Mouse (Mus musculus): ENCODE measurements around the gene Sac3d1.

The Sac3d1 gene

GRCm38 (mm10) chr19:6097847-6098246 is 20.6 kb downstream of the Sac3d1 start:
- POLR2A ChIA-PET: interaction anchor here in 3 of 4 experiments (0.6 to 43.4 kb wide), 8 partner anchors 11 to 517 kb away, joined by 3 to 1520 read pairs (median 6); partner anchors contain the start of genes Cdca5 (in 2 of the 3), Zfpl1 (in 2 of the 3), Fau (in 1 of the 3) and Gm28374 (in 1 of the 3)
- CTCF ChIA-PET: no interaction called here

- CTCF ChIA-PET: no interaction called here
- POLR2A ChIA-PET: interaction anchor here in 2 of 4 experiments (0.6 to 43.4 kb wide), 9 partner anchors 9 to 35 kb away, joined by 3 to 1520 read pairs (median 7); partner anchors contain the start of genes Cdca5 (in 2 of the 2), Tm7sf2 (in 2 of the 2), Vps51 (in 2 of the 2) and Zfpl1 (in 2 of the 2)
Measured at GRCm38 (mm10) chr19:6094119-6094518, 24.3 kb downstream of the Sac3d1 start, which contains the start of gene AC131692.1. Gene AC131692.1 (plus strand): TSS chr19:6094419.

- ChIA-PET POLR2A (interaction anchor here (0.5 to 43.4 kb wide), 30 partner anchors 7 to 276 kb away, joined by 3 to 1520 read pairs (median 4); partner anchors contain the start of genes Mrpl49 (in 3 of the 4), Vps51 (in 3 of the 4), Cdc42ep2 (in 2 of the 4) and Fau (in 2 of the 4)), CTCF (interaction anchor here (0.6 to 1.9 kb wide), 6 partner anchors 21 to 479 kb away, joined by 3 to 9 read pairs (median 4); partner anchors contain the start of genes Arl2 (in 1 of the 4), Batf2 (in 1 of the 4) and Tm7sf2 (in 1 of the 4))
Measured at GRCm38 (mm10) chr19:6088841-6089240, 29.6 kb downstream of the Sac3d1 start.

- ChIA-PET CTCF (interaction anchor here (0.6 to 3.8 kb wide), 27 partner anchors 8 to 890 kb away, joined by 3 to 46 read pairs (median 4); partner anchors contain the start of genes Tm7sf2 (in 2 of the 4), Capn1 (in 1 of the 4), Cdc42bpg (in 1 of the 4) and Syvn1 (in 1 of the 4)), POLR2A (interaction anchor here (0.5 to 43.4 kb wide), 171 partner anchors 8 to 1282 kb away, joined by 3 to 1520 read pairs (median 5); partner anchors contain the start of genes Vps51 (in 4 of the 4), Znhit2 (in 4 of the 4), Arl2 (in 3 of the 4) and Fau (in 3 of the 4))
Measured at GRCm38 (mm10) chr19:6085417-6085879, 33.0 kb downstream of the Sac3d1 start.

- ChIA-PET POLR2A (interaction anchor here (0.5 to 43.4 kb wide), 130 partner anchors 8 to 1281 kb away, joined by 3 to 1520 read pairs (median 5); partner anchors contain the start of genes Znhit2 (in 4 of the 4), Fau (in 3 of the 4), Mrpl49 (in 3 of the 4) and Pola2 (in 3 of the 4)), CTCF (interaction anchor here (0.6 to 3.8 kb wide), 18 partner anchors 8 to 1031 kb away, joined by 3 to 46 read pairs (median 4); partner anchors contain the start of genes Tm7sf2 (in 2 of the 4), Arl2 (in 1 of the 4), Capn1 (in 1 of the 4) and Cdc42bpg (in 1 of the 4))
Measured at GRCm38 (mm10) chr19:6084478-6085248, 33.8 kb downstream of the Sac3d1 start, which contains the start of the genes Zfpl1 and Cdca5. Gene Zfpl1 (minus strand): TSS chr19:6084956. Gene Cdca5 (plus strand): TSS chr19:6084983.

- ChIA-PET CTCF (interaction anchor here in 1 of 4 experiments (0.9 kb wide), 1 partner anchor 15 kb away, joined by 3 read pairs; no protein-coding TSS in a partner anchor), POLR2A (interaction anchor here in 3 of 4 experiments (0.8 to 47.9 kb wide), 7 partner anchors 6 to 46 kb away, joined by 3 to 1520 read pairs (median 5); partner anchors contain the start of genes Tm7sf2 (in 3 of the 3), Fau (in 2 of the 3), Mrpl49 (in 2 of the 3) and Syvn1 (in 2 of the 3))
Measured at GRCm38 (mm10) chr19:6082156-6082555, 36.3 kb downstream of the Sac3d1 start, which contains the start of gene Gm28374. Gene Gm28374 (minus strand): TSS chr19:6082256.

- CTCF ChIA-PET: interaction anchor here in 2 of 4 experiments (0.6 to 5.4 kb wide), 5 partner anchors 9 to 185 kb away, joined by 3 to 32 read pairs (median 5); partner anchors contain the start of gene Tm7sf2 (in 1 of the 2)
- POLR2A ChIA-PET: interaction anchor here in 3 of 4 experiments (0.6 to 47.9 kb wide), 12 partner anchors 4 to 283 kb away, joined by 3 to 1520 read pairs (median 4); partner anchors contain the start of genes Fau (in 2 of the 3), Mrpl49 (in 2 of the 3), Sf1 (in 2 of the 3) and Syvn1 (in 2 of the 3)
Measured at GRCm38 (mm10) chr19:6079983-6080480, 38.4 kb downstream of the Sac3d1 start, which contains the start of gene Tmem262. Gene Tmem262 (plus strand): TSS chr19:6080033.

- CTCF ChIA-PET: interaction anchor here in 1 of 4 experiments (0.9 to 5.4 kb wide), 5 partner anchors 9 to 152 kb away, joined by 3 to 32 read pairs (median 3); partner anchors contain the start of genes Cdc42ep2, Tm7sf2 and Znhit2
- POLR2A ChIA-PET: interaction anchor here (0.6 to 47.9 kb wide), 38 partner anchors 0 to 989 kb away, joined by 3 to 1520 read pairs (median 4); partner anchors contain the start of genes Tm7sf2 (in 4 of the 4), Cdca5 (in 3 of the 4), Snx15 (in 3 of the 4) and Zfpl1 (in 3 of the 4)
Measured at GRCm38 (mm10) chr19:6076564-6077393, 41.7 kb downstream of the Sac3d1 start, which contains the start of gene Vps51. Gene Vps51 (minus strand): TSS chr19:6077231.

- ChIA-PET POLR2A (interaction anchor here in 2 of 4 experiments (29.9 to 47.9 kb wide), 4 partner anchors 2 to 15 kb away, joined by 1277 to 1520 read pairs (median 1398); partner anchors contain the start of genes Cdca5 (in 2 of the 2), Fau (in 2 of the 2), Gm28374 (in 2 of the 2) and Mrpl49 (in 2 of the 2)), CTCF (interaction anchor here in 1 of 4 experiments (0.6 kb wide), 1 partner anchor 54 kb away, joined by 3 read pairs; the partner anchor contains the start of gene Snx15)
Measured at GRCm38 (mm10) chr19:6073889-6074288, 44.6 kb downstream of the Sac3d1 start.

- POLR2A ChIA-PET: interaction anchor here (0.8 to 47.9 kb wide), 52 partner anchors 5 to 428 kb away, joined by 3 to 1520 read pairs (median 4); partner anchors contain the start of genes Cdca5 (in 4 of the 4), Zfpl1 (in 4 of the 4), Capn1 (in 3 of the 4) and Fau (in 3 of the 4)
- CTCF ChIA-PET: interaction anchor here (0.5 to 2.6 kb wide), 14 partner anchors 9 to 264 kb away, joined by 3 to 11 read pairs (median 3); partner anchors contain the start of genes Cdca5 (in 2 of the 4), Zfpl1 (in 2 of the 4), Znhit2 (in 2 of the 4) and Capn1 (in 1 of the 4)
Measured at GRCm38 (mm10) chr19:6071261-6071660, 47.2 kb downstream of the Sac3d1 start.

- POLR2A ChIA-PET: interaction anchor here (0.6 to 47.9 kb wide), 58 partner anchors 6 to 427 kb away, joined by 3 to 1520 read pairs (median 4); partner anchors contain the start of genes Cdca5 (in 4 of the 4), Zfpl1 (in 4 of the 4), Capn1 (in 3 of the 4) and Fau (in 3 of the 4)
- CTCF ChIA-PET: interaction anchor here (0.5 to 2.6 kb wide), 17 partner anchors 9 to 326 kb away, joined by 3 to 11 read pairs (median 3); partner anchors contain the start of genes Cdca5 (in 2 of the 4), Zfpl1 (in 2 of the 4), Znhit2 (in 2 of the 4) and Capn1 (in 1 of the 4)
Measured at GRCm38 (mm10) chr19:6070571-6071250, 47.7 kb downstream of the Sac3d1 start.

GRCm38 (mm10) chr19:6069851-6070250 is 48.6 kb downstream of the Sac3d1 start:
- ChIA-PET POLR2A (interaction anchor here in 3 of 4 experiments (0.9 to 47.9 kb wide), 24 partner anchors 6 to 343 kb away, joined by 3 to 1520 read pairs (median 4); partner anchors contain the start of genes Cdca5 (in 3 of the 3), Zfpl1 (in 3 of the 3), Znhit2 (in 3 of the 3) and Fau (in 2 of the 3)), CTCF (interaction anchor here in 3 of 4 experiments (1.0 to 2.6 kb wide), 6 partner anchors 8 to 327 kb away, joined by 3 to 11 read pairs (median 6); partner anchors contain the start of genes Znhit2 (in 2 of the 3), Cdca5 (in 1 of the 3), Tmem262 (in 1 of the 3) and Zfpl1 (in 1 of the 3))

- POLR2A ChIA-PET: interaction anchor here (0.5 to 47.9 kb wide), 16 partner anchors 5 to 258 kb away, joined by 3 to 1520 read pairs (median 14); partner anchors contain the start of genes Cdca5 (in 3 of the 4), Vps51 (in 3 of the 4), Zfpl1 (in 3 of the 4) and Fau (in 2 of the 4)
Measured at GRCm38 (mm10) chr19:6068951-6069350, 49.5 kb downstream of the Sac3d1 start.

More at GRCm38 (mm10) chr19:6068951-6069350, 49.5 kb downstream of the Sac3d1 start:
- CTCF ChIA-PET: interaction anchor here in 1 of 4 experiments (1.4 to 6.4 kb wide), 4 partner anchors 10 to 53 kb away, joined by 3 to 46 read pairs (median 24); partner anchors contain the start of genes Capn1, Cdca5, Tmem262 and Vps51

Measured in embryonic stem cell, embryonic (primary cell).